Mouse (Mus musculus) spleen, postnatal 10 days (tissue): ENCODE results near the gene Sema4d.

Experiments used
- DNase-seq, 2 experiments: peaks; one replicate each; pipeline ENCODE4 v3.0.0; 2021 to 2022; ENCODE audit warnings: low spot score in 2 of 2

Gene Sema4d

DNA sequence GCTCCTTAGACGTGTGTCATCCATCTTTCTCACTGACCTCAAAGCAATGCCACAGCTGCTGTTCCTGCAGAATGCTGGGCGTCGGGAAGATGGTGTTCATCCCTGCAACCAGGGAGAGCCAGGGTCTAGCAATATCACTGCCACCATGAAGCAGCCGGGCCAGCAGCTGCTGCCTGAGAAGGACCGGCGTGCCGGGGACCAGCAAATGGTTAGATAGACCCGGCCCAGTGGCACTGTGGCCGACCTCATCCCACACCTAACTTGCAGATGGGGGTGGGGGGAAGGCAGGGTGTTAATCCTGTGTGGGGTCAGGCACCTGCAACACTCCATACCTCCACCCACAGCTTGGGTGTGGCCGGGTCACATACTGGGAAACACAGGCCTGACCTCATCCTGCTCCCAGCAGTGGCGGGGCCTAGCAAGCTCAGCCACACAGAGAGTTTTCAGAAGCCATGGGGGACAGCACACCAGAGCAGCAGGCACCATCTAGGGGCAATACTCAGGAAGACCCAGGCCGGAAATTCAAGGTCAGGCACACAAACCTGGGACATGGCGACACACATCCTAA, 38.9 kb downstream of the Sema4d start:
- DNase-seq = no peak

DNA sequence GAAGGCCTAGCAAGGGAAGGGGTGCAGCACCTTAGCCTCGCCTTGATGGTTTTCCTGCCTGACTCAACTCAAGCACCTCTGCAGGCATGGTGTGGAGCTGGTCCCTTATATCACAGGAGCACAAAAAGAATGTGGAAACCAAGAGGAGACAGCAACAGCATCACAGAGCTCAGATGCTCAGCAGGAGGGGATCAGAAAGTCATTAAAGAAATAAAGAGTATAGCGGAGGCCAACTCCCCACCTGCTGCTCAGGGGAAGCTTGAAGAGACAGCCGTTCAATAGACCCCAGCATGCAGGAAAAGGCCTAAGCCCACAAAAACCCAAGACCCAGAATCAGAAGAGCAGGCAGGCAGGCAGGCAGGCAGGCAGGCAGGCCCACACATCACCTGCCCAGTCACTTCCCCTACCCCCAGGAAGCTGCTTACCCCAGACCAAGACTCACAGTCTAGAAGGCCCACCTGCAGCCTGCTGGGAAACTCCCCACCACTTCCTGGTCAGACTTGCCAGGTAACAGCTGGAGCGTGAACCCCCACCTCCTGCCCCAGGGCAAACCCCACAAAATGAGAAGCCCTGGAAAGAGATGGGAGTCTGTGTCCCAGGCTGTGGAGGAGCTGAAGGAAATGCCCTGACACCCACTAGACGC, 39.6 kb downstream of the Sema4d start:
- DNase-seq = peak in 1 of 2 experiments; percentile 63

DNA sequence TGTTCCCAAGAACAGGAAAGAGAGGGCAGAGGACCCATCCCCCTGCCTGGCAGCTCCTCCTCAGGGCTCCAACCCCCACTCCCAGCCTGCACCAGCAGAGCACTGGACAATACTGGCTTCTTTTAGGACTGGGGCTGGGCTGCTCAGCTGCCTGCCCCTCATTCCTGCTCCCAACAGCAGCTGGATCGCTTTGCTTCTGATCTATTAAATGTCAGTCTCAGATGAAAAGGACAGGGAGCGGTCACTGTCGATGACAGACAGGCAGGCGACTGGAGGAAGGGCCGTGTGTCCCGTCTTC, 40.4 kb downstream of the Sema4d start:
- DNase-seq = no peak

DNA sequence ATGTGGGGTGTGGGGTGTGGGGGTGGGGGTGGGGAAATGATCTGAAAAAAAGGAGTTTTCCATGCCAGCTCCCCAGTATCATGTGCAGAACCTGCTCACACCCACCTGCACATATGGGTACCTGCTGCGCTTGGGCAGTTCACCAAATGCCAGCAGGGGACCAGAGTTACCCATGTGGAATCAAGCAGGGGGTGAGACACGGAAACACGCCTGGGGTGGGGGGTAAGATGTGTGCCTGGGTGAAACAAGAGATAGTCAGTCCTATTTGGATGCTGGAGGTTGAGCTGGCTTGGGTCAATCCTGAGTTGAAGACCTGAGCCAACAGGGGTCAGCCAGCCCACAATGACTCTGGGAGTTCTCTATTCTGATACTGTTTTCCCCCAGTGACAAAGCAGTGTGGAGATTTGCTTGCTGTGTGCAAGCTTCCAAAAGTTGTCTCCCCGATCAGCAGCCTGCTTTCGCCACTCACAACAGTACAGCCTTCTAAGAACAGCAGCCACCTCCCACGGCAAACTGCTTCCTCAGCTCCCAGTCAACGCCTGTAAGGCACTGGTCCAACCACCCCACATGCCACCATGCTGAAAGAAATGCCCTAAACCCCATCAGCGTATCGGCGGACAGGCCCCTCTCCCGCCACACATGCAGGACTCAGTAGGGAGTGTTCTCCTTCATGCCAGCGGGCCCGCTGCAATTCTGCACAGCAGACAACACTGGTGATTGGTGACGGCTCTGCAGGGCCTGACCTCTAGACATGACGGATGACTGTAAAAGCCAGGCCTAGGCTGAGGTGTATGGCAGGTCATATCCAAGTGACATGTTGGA, 41.0 kb downstream of the Sema4d start:
- no peak for DNase-seq

DNA sequence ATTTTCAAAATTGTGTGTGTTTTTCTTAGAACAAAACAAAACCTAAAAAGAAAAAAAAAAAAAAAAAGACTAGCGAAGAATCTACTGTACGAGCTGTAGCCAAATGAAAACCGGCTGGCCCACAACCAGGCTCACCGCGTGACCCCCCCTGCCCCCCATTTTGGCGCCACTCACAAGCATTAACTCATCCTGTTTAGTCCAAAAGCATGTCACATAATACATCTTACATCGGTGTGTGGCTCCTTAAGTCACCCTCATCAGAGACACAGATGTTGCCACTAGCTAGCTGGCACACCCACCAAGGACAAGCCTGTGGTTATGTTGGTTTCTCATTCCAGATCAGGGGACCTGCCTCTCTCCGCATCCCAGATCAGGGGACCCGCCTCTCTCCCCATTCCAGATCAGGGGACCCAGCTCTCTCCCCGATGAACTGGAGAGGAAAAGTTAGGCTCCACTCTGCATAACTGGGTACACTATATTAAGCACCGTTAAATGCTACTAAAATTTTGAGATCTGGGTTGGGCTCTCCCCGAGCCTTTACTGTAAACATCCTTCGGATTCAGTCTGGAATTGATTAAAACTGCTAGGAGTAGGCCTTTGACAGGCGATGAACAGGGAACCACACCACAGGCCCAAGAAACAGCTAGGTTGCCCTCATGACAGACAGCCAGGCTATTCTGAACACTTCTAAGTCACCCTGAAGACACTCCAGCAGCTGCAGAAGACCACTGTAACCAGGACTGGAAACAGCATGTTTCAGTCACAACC, 43.8 kb downstream of the Sema4d start:
- DNase-seq = no peak

DNA sequence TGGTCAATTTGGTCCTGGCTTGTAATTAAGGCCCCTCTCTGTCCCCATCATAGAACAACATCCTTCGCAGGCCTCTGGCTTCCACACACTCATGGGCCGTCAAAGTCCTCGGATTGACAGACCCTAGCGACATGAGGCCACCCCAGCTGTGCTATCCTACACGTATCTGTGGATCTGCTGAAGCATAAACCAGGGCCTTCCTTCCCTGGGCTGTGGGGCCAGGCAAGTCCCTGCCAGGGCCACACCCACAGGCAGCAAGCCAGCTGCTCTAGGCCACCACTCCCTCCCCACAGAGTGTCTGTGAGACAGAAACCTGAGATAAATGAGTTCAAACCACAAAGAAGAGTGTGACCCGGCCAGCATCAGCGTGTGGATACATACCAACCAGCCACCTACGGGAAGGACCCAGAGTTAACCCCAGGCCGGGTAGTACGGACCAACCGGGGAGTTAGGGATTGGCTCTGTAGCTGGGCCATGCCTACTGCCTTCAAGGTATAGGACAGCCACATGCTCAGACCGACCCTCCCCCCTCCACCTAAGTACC, 45.5 kb downstream of the Sema4d start:
- peak; percentile 58 to 87 for DNase-seq

DNA sequence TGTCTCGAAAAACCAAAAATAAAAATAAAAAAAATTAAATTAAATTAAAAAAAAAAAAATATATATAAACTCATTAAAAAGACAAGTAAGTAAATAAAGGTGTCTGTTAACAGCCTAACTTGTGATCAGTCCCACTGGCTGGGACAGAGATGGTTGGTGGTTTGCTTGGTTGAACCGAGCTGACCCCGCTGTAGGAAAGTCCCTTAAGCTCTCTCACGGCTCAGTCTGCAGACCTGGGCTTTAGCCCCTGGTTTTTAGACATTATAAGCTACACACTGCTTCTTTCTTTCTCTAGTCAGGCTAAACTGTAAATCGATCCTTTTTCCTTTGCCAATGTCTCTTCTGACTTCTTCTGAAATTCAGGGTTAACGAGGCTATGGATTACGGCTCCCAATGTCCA, 46.5 kb downstream of the Sema4d start:
- DNase-seq = no peak

DNA sequence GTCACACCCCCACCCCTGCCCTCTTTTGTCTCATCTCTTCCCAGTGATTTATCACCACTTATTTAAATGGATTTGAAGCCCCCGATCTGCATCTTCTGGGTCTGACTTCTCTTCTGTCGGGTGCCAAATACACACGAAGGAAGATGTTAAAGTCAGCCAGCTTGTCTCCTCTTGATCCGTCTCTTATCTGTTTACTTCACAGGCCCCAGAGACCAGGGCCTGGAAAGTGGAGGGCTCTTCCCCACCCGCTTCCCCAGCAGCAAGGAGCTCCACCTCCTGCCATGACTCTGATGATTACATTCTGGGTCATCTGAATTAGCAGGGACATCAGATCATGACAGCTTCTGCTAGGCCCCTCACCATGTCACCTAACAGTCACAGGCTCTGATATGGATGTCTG, 47.7 kb downstream of the Sema4d start:
- no peak for DNase-seq

DNA sequence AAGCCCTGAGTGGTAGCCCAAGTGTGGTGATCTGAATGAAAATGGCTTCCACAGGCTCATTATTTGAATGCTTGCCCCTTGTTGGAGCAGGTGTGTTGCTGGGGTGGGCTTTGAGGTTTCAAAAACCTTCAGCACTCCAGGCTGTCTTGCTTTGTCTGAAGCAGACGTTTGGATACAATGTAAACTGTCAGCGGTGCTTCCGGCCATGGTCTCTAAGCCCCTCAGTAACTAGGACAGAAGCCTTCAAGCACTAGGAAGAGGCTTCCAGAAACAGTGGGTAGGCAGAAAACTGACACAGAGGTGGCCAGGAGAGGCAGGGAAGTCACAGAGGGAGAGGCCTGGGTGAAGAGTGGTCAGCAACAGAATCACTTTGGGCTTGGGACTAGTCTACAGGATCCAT, 49.7 kb downstream of the Sema4d start:
- no peak for DNase-seq

DNA sequence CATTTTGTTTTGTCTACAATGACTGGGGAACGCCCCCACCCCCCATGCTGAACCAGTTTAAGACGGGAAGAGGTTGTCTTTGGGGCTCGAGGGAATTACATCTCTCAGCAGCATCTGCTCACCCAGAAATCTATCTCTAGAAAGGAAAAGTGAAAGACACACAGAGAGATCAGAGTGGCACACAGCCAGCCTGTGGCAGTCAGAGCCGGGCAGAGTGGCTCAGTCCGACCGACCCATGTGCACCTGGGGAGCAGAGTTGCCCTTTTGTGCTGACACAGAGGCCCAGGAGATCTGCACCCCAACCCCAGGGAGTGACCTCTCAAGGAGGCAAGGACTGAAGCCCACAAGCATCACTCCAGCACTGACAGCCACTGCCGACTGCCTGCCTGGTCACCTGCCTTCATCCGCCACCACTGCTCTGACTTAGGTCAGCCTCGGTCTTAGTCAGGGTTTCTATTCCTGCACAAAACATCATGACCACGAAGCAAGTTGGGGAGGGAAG, 50.9 kb downstream of the Sema4d start:
- peak in 1 of 2 experiments; percentile 53 for DNase-seq

DNA sequence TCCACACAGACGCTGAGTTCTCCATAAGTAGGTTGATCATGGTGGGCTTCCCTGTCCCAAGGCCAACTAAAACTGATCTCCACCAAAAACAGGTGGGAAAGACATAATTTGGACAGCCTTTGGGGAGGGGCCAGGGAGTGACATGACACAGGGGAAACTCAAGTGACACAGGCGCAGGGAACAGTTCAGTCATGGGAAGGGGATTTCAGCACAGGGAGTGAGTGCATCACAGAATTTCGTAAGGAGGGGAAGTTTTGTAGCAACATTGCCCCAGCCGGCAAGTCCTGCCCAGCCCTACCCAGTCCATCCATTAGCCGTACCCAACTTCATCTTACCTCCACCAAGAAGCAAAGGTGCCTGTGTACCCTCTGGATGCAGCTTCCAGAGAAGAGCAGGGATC, 52.8 kb downstream of the Sema4d start:
- DNase-seq = no peak

DNA sequence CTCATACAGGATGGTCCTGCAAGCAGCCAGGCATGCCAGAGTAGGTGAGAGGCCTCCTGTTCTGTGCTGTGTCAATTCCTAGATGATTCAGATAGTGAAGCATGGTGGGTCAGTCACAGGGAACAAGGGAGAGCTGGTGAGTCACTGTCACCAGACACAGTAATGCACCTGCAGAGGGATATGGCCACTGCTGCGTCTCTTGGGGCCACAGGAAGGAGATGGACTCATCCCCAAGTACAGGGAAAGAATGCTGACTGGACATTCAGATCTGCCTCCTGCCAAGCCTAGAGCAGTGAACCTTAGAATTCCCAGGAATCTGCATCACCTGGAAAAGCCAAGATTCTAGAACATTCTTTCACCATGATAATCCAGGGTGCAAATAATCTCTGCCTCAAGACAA, 53.8 kb downstream of the Sema4d start:
- DNase-seq = no peak

DNA sequence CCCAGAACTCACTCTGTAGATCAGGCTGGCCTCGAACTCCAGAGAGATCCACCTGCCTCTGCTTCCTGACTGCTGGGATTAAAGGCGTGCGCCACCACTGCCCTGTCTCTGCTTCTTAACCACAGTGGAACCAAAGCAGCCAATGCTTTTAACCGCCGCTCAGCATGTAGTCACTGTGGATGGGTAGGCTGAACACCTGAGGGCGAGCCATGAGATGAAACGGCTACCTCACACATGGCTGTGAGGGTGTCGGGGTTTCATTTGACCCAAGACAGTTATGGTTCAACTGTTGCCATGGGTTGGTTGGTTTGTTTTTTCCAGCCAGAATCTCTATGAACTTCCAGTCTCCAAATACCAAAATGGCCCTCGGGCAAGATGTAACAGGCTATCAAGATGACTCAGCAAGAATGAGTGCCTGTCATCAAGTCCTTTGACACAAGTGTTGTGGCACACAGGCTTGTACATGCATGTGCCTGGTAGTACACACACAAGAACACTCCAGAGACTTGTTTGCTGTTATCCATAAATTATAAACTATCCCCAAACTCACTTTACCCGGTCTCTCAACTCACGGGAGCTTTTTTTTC, 54.9 kb downstream of the Sema4d start:
- DNase-seq = no peak

DNA sequence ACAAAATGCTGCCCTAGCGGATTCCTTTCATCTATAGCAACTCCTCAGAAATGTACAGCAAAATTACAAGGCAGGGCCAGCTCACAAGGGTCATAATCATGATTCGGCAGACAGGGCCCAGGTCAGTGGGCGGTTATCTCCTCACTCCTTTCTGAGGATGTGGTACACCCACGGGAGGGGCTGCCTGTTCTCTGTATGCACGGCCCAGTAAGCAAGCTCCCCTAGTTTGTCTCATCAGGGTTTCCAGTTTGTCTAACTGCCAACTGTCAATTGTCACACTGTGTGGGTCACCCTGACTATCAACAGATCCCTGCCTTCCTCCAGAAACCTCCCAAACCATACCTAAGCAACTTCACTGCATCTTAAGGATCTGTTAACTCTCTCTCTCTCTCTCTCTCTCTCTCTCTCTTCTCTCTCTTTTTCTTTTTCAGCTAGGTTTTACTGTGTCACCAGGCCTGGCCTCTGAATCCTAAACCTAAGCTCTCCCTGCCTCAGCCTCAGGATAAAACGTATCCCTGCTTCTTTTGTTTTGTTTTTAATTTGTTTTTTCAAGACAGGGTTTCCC, 55.5 kb downstream of the Sema4d start:
- peak in 1 of 2 experiments; percentile 67 for DNase-seq

DNA sequence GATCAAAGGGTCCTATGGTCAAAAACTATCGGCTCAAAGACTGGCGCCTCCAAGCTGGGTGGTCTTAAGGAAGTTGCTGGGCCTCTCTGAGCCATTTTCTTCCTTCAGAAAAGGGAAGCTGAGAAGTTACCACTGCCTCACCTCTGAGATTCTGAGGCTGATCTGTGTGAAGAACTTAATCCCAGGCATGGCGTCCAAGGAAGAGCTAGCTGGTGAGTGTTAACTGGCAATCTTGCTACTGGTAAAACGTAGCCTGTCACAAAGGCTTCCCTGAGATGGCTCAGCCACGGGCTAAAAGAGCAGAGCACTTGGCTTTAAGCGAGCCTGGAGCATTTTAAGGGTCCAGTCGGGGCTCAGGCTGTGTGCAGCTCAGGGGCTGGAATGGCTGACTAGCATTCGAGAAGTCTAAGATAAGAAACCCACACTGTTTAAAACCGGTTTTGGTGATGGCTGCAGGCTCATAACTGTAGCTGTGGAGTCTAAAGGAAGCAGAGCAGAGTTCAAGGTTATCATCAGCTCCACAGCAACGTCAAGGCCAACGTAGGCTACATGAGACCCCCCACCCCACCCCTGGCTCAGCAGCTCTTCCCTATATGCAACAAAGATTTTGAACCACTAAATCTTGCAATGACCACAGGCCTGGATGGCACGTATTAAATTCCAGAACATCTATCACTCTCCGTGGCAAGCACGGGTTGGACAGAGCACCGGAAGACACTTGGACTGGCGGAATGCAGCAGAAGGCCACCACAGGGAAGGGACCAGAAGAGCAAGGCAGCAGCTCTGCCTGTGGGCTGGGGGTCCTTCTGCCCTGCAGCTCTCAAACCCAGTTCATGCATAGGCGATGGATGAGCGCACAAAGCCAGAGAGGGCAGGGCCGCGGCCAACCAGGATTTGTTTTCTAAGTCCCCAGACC, 56.3 kb downstream of the Sema4d start:
- no peak for DNase-seq

DNA sequence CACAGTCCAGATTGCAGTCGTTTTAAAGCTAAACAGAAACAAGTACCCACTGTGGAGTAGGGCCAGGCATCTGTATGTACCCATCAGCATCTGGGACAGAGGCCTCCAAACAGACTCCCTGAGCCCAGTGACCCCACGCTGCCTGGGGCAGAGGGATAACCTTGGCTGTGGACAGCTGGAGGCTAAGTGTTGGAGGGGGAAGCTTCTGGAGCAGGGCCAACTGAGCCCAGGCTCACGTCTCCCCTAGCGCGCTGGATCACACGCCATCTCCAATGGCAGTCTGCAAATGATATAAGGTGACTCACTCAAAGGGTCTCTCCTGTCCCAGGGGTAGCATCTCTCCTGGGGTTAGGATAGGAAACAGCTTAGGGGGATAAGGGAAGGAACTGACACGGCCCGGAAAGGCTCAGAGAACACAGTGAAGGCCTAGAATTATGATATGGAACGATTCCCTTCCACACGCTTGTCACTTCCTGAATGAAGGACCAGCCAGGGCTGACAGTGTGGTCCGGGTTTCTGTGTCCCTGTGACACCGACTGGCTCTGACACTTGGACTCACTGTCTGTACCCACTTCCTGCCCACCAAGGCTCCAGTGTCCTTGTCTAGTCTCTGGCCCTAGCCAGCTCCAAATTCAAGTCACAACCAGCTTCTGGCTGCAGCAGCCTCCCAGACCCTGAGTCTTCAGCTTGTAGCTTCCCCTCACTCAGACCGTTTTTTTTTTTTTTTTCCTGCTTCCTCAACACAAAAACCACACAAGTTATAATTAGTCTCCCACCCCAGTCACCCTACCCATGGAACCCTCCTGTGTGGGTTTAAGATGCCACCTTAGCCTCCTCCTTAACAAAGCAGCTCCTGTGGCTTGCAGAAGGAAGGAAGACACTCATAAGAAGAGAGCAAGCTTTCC, 57.3 kb downstream of the Sema4d start:
- DNase-seq = peak in 1 of 2 experiments; percentile 41

DNA sequence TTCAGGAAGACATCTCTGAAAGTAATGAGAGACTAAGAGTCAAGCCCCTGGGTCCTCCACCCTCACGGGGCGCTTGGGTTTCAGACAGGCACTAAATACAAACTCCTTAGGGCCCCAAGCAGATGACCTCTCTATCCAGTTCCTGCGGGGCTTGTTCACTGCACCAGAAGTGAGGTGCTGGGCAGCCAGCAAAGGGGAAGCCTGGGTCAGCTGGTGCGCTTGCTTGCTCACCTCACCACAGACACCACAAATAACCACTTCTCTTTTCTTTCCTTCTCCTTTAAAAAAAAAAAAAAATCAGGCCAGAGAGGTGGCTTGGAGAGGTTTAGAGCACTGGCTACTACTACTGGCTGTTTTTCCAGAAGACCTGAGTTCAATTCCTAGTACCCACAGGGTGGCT, 59.0 kb downstream of the Sema4d start:
- peak in 1 of 2 experiments; percentile 62 for DNase-seq

DNA sequence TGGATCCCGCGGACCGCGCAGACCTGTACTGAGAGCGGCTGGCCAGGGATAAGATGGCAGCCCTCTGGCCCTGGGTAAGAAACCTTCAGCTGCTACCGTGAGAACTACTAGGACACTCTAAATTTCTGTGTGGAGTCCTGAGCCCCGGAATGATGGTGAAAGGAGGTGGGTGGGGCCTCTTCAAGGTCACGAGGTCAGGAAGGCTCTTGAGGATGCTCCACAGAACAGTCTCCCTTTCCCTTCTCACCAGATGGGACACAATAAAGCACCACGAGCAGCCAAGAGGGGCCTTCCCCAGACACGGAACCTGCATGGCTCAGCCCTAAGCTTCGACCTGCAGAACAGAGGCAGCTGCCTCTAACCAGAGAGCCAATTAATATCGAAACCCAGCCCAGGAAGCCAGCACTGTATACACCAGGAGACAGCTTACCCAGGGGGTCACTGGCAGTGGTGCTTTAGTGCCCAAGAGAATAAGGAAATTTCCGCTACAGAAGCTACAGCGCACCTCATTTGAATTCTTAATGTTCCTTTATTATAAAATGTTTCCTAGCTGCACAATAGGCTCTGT, 61.4 kb downstream of the Sema4d start:
- DNase-seq = no peak

DNA sequence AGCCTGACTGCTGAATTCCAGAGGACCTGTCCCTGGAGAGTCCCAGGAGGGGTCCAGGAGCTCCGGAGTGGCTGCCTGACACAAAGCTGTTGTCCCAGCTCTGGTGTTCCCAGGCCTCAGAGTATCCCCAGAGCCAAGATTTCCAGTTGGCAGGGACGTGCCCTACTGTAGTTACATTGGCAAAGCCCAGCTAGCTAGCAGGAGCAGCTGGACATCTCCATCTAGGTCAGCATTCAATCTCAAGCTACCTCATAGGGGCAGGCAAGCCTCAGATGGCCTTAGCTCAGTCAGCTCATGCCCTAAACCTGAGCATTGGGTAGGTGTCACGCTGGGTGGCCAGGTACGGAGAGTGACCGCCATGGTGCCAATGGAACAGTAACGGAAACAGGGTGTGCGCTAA, 62.1 kb downstream of the Sema4d start:
- no peak for DNase-seq
